Mouse (Mus musculus) megakaryocyte, embryonic 14.5 days (primary cell): Measurements from ENCODE around the gene Deaf1. TPM values are rescaled to one million over a fixed set of nuclear protein-coding genes. Genes with fewer than 3 reads are reported as not detected.

ENCODE experiments used
- H3K27me3 ChIP-seq: replicated peaks from 2 replicates; pipeline ENCODE3; 2012; ENCODE audit warnings: inconsistent platforms
- H3K36me3 ChIP-seq: replicated peaks from 2 replicates; pipeline ENCODE3; 2012; ENCODE audit warnings: low read length, inconsistent platforms, mixed read lengths
- H3K4me1 ChIP-seq: 2 replicates; pipeline ENCODE4 v1.6.1; 2012; ENCODE audit warnings: inconsistent platforms
- H3K4me3 ChIP-seq: replicated peaks from 2 replicates; pipeline ENCODE3; 2012; ENCODE audit warnings: moderate library complexity, mild to moderate bottlenecking, inconsistent platforms
- H3K9me3 ChIP-seq: 2 replicates; pipeline ENCODE4 v1.6.1; 2012; ENCODE audit warnings: inconsistent platforms
- FLI1 ChIP-seq: IDR thresholded peaks from 2 replicates; pipeline ENCODE4 v1.6.1; 2012; ENCODE audit warnings: low read length, inconsistent platforms, mixed read lengths
- GATA1 ChIP-seq: IDR thresholded peaks from 3 replicates; pipeline ENCODE4 v1.6.1; 2012; ENCODE audit warnings: mixed read lengths, low read length, inconsistent platforms, borderline replicate concordance
- polyA plus RNA-seq: library from polyadenylated mRNA; stranded (reverse); fragments of >175 nt; gene quantifications from 2 replicates; pipeline ENCODE4 v1.2.3, GENCODE M21; 2012; ENCODE audit warnings: low replicate concordance; ENCODE audit not compliant: insufficient read depth

Deaf1 gene
- polyA plus RNA-seq, 1 experiment = 52.9 TPM

GRCm38 (mm10) chr7:141340476-141340875 lies 13.0 kb upstream of the Deaf1 start:
- TF ChIP-seq FLI1 = no peak
- no peak for TF ChIP-seq GATA1
- Histone ChIP-seq H3K27me3 (peaks cover 49% of the 10 kb centered on the region), H3K9me3 (no peaks in the 10 kb centered on the region), H3K4me1 (peaks cover 21% of the 10 kb centered on the region), H3K4me3 (no peak overlapping the region), H3K36me3 (peaks cover 17% of the 10 kb centered on the region)

- peaks cover 21% of the 10 kb centered on the region for H3K36me3 ChIP-seq
- H3K9me3 ChIP-seq = no peaks in the 10 kb centered on the region
- peaks cover 20% of the 10 kb centered on the region for H3K4me1 ChIP-seq
- H3K4me3 ChIP-seq = no peak overlapping the region
- peaks cover 49% of the 10 kb centered on the region for H3K27me3 ChIP-seq
- TF ChIP-seq GATA1 (no peak), FLI1 (no peak)
Measured at GRCm38 (mm10) chr7:141340023-141340422, 12.5 kb upstream of the Deaf1 start.

- Histone ChIP-seq H3K9me3 (no peaks in the 10 kb centered on the region), H3K27me3 (peaks cover 49% of the 10 kb centered on the region), H3K36me3 (peaks cover 28% of the 10 kb centered on the region), H3K4me3 (no peak overlapping the region), H3K4me1 (peaks cover 20% of the 10 kb centered on the region)
- TF ChIP-seq GATA1 = no peak
- no peak for TF ChIP-seq FLI1
Measured at GRCm38 (mm10) chr7:141339215-141339920, 11.9 kb upstream of the Deaf1 start.

GRCm38 (mm10) chr7:141338576-141339131 lies 11.2 kb upstream of the Deaf1 start, which contains the start of gene Eps8l2:
TSS of gene Eps8l2 (plus strand) at chr7:141338880.
- TF ChIP-seq GATA1 (no peak), FLI1 (no peak)
- Histone ChIP-seq H3K36me3 (peaks cover 34% of the 10 kb centered on the region), H3K27me3 (peaks cover 45% of the 10 kb centered on the region), H3K4me1 (peaks cover 19% of the 10 kb centered on the region), H3K9me3 (no peaks in the 10 kb centered on the region), H3K4me3 (no peak within 1 kb of the TSS)

- Histone ChIP-seq H3K4me3 (no peak overlapping the region), H3K36me3 (peaks cover 42% of the 10 kb centered on the region), H3K9me3 (no peaks in the 10 kb centered on the region), H3K27me3 (peaks cover 38% of the 10 kb centered on the region), H3K4me1 (peaks cover 17% of the 10 kb centered on the region)
- TF ChIP-seq GATA1 (no peak), FLI1 (no peak)
Measured at GRCm38 (mm10) chr7:141337716-141338416, 10.4 kb upstream of the Deaf1 start.

- H3K4me3 ChIP-seq = no peak overlapping the region
- H3K36me3 ChIP-seq = peaks cover 51% of the 10 kb centered on the region
- TF ChIP-seq GATA1 = no peak
- no peak for TF ChIP-seq FLI1
- no peaks in the 10 kb centered on the region for H3K9me3 ChIP-seq
- peaks cover 24% of the 10 kb centered on the region for H3K27me3 ChIP-seq
- H3K4me1 ChIP-seq = peaks cover 17% of the 10 kb centered on the region
Measured at GRCm38 (mm10) chr7:141336296-141336695, 8.8 kb upstream of the Deaf1 start.

- H3K9me3 ChIP-seq = no peaks in the 10 kb centered on the region
- H3K36me3 ChIP-seq = peaks cover 51% of the 10 kb centered on the region
- TF ChIP-seq GATA1 (no peak), FLI1 (no peak)
Measured at GRCm38 (mm10) chr7:141335682-141336081, 8.2 kb upstream of the Deaf1 start.

GRCm38 (mm10) chr7:141335044-141335579 lies 7.6 kb upstream of the Deaf1 start:
- Histone ChIP-seq H3K36me3 (peaks cover 51% of the 10 kb centered on the region), H3K27me3 (peaks cover 16% of the 10 kb centered on the region), H3K9me3 (no peaks in the 10 kb centered on the region), H3K4me1 (peaks cover 17% of the 10 kb centered on the region), H3K4me3 (no peak overlapping the region)
- TF ChIP-seq GATA1 (no peak), FLI1 (no peak)

More at GRCm38 (mm10) chr7:141335682-141336081, 8.2 kb upstream of the Deaf1 start:
- Histone ChIP-seq H3K4me1 (peaks cover 17% of the 10 kb centered on the region), H3K27me3 (peaks cover 21% of the 10 kb centered on the region), H3K4me3 (no peak overlapping the region)

GRCm38 (mm10) chr7:141331990-141332389 lies 4.5 kb upstream of the Deaf1 start:
- H3K9me3 ChIP-seq = no peaks in the 10 kb centered on the region
- H3K27me3 ChIP-seq = peaks cover under 1% of the 10 kb centered on the region
- H3K4me1 ChIP-seq = peaks cover 21% of the 10 kb centered on the region
- peaks cover 47% of the 10 kb centered on the region for H3K36me3 ChIP-seq
- no peak overlapping the region for H3K4me3 ChIP-seq
- TF ChIP-seq FLI1 (no peak), GATA1 (no peak)
